Mouse (Mus musculus): ENCODE data around the gene Vwc2. TPM values are rescaled to one million over a fixed set of nuclear protein-coding genes. Genes with fewer than 3 reads are reported as not detected.

Gene Vwc2
- polyA plus RNA-seq, 1 experiment, result not detected

DNA sequence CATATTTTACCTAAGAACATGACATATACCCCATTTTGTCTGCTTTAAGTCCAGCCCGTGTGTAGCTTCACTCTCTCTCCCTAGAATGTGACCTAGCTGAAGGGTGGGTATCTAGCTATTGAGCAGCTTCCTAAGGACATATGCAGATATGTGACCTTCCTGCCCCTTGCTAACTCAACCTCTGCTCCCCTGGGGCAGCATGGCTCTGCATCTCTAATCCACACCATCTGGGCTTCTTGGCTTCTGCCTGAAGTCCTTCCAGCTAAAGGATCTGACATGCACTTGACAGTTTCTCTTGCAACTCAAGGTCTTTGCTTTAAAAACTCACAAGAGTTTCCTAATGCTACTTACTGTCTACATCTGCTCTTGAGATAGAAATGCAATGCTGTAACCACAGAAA is 38.7 kb downstream of the Vwc2 start:
- 68% methylated on average over 1 of the region's 1 CpGs for WGBS
- Histone ChIP-seq H3K4me3 (replicated peaks; ENCODE audit: control insufficient read depth, low read depth, low read length) (no peak overlapping the region), H3K4me1 (ENCODE audit: control insufficient read depth, insufficient read depth, low read length) (no peaks in the 10 kb centered on the region), H3K27ac (ENCODE audit: control insufficient read depth, insufficient read depth, low read depth, low read length, poor library complexity) (no peak overlapping the region)
- TF ChIP-seq CTCF (IDR thresholded peaks at IDR 0.05; ENCODE audit: control insufficient read depth, insufficient read depth, low read length) (no peak), POLR2A (IDR thresholded peaks at IDR 0.05; ENCODE audit: borderline replicate concordance, control insufficient read depth, low read depth, low read length) (no peak)

DNA sequence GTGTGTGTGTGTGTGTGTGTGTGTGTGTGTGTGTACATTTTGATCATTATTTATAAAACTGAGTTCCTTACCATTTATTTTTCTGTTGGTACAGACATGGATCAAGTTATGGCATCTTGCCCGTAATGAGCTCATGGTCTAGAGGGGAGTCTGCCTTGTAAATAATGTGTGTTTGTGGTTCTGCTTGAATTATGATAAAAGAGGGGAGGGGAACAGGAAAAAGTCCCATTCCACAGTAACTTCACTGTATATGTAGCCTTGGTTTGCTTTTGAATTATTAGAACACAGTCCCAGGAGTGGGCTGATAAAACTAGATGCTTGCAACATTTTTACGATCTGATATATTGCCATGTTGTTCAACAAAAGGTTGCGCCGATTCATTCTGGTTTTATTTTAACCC is 57.4 kb downstream of the Vwc2 start:
- Histone ChIP-seq H3K4me3 (replicated peaks; ENCODE audit: control insufficient read depth, low read depth, low read length) (no peak overlapping the region), H3K27ac (ENCODE audit: control insufficient read depth, insufficient read depth, low read depth, low read length, poor library complexity) (no peak overlapping the region), H3K4me1 (ENCODE audit: control insufficient read depth, insufficient read depth, low read length) (no peaks in the 10 kb centered on the region)
- WGBS, result 90% methylated on average over 4 of the region's 4 CpGs
- no peak for TF ChIP-seq POLR2A (IDR thresholded peaks at IDR 0.05; ENCODE audit: borderline replicate concordance, control insufficient read depth, low read depth, low read length)
- TF ChIP-seq CTCF (IDR thresholded peaks at IDR 0.05; ENCODE audit: control insufficient read depth, insufficient read depth, low read length), result no peak

DNA sequence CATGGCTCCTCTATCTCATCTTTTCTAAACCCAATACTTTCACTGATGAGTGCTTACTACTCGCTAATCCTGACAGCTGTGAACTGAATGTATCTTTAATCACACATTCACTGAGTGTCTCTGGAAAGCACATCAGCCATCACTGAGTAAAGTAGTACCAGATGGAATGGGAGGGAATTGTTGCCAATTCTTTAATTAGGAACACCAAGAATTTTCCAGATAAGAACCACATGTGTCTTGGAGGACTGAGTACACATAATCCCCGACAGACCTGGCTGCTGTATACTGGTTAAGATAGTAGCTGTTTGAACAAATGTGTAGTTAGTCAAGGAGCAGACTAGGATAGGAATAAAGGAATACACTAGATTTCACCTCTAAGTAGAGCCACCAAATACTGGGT is 61.2 kb downstream of the Vwc2 start:
- no peaks in the 10 kb centered on the region for H3K4me1 ChIP-seq (ENCODE audit: control insufficient read depth, insufficient read depth, low read length)
- TF ChIP-seq POLR2A (IDR thresholded peaks at IDR 0.05; ENCODE audit: borderline replicate concordance, control insufficient read depth, low read depth, low read length), result no peak
- TF ChIP-seq CTCF (IDR thresholded peaks at IDR 0.05; ENCODE audit: control insufficient read depth, insufficient read depth, low read length), result no peak
- 68% methylated on average over 2 of the region's 2 CpGs for WGBS
- H3K4me3 ChIP-seq (replicated peaks; ENCODE audit: control insufficient read depth, low read depth, low read length), result no peak overlapping the region
- H3K27ac ChIP-seq (ENCODE audit: control insufficient read depth, insufficient read depth, low read depth, low read length, poor library complexity), result no peak overlapping the region

DNA sequence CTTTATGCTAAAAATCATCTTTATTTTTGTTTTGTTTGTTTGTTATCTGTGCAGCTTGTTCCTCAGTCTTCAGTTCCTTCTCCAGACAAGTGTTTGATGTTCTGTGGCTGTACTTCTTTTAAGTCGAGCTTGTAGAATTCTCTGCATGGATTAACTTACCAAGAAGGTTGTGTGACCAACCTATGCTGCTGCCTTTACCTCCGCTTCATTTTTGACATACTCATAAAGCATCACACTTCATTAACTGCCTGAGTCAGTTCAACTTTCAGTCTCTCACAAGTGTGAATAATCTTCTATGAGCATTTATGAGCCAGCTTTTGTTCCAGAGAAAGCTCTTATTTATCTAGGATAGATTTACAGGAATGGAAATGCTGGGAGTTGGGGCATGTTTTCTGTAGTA is 68.7 kb downstream of the Vwc2 start:
- no peak for TF ChIP-seq CTCF (IDR thresholded peaks at IDR 0.05; ENCODE audit: control insufficient read depth, insufficient read depth, low read length)
- no peak for TF ChIP-seq POLR2A (IDR thresholded peaks at IDR 0.05; ENCODE audit: borderline replicate concordance, control insufficient read depth, low read depth, low read length)
- Histone ChIP-seq H3K27ac (ENCODE audit: control insufficient read depth, insufficient read depth, low read depth, low read length, poor library complexity) (no peak overlapping the region), H3K4me1 (ENCODE audit: control insufficient read depth, insufficient read depth, low read length) (no peaks in the 10 kb centered on the region), H3K4me3 (replicated peaks; ENCODE audit: control insufficient read depth, low read depth, low read length) (no peak overlapping the region)
- 71% methylated on average over 2 of the region's 2 CpGs for WGBS

DNA sequence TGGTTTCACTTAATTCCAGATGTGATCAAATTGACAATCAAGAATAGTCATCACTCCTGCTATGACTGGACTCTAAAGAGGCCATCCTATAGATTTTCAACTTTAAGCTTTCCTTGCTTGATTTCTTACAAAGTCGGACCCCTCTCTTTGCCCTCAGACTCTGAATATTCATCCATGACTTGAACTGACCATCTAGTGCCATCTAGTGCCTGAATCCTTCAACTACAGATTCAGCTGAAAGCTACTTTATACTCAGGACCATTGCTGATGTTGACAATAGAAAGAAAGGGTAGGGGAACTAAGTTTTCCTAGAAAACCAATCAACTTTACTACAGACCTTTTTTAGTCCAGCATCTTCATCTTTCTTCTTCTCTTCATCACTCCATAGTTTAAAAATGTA is 109.1 kb downstream of the Vwc2 start:
- no peak overlapping the region for H3K27ac ChIP-seq (ENCODE audit: control insufficient read depth, insufficient read depth, low read depth, low read length, poor library complexity)
- WGBS, result 10% methylated on average over 1 of the region's 1 CpGs
- TF ChIP-seq POLR2A (IDR thresholded peaks at IDR 0.05; ENCODE audit: borderline replicate concordance, control insufficient read depth, low read depth, low read length) (no peak), CTCF (IDR thresholded peaks at IDR 0.05; ENCODE audit: control insufficient read depth, insufficient read depth, low read length) (no peak)
- no peaks in the 10 kb centered on the region for H3K4me1 ChIP-seq (ENCODE audit: control insufficient read depth, insufficient read depth, low read length)
- no peak overlapping the region for H3K4me3 ChIP-seq (replicated peaks; ENCODE audit: control insufficient read depth, low read depth, low read length)

DNA sequence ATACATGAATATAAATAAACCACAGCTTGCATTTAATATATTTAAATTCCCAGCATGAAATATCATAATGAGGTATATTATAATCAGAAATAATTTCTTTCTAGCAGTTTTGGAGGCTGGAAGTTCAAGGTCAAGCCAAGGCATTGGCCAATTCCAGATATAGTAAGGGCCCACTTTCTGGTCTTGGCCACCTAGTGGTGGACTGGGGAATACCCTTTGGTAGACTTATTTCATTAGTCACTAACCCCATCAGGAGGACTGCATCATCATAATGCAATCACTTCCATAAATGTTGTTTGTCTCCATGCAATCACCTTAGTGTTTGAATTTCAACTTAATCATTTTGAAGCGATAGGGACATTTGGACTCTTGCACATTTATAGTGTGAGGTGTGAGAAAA is 125.3 kb downstream of the Vwc2 start:
- Histone ChIP-seq H3K4me3 (replicated peaks; ENCODE audit: control insufficient read depth, low read depth, low read length) (no peak overlapping the region), H3K27ac (ENCODE audit: control insufficient read depth, insufficient read depth, low read depth, low read length, poor library complexity) (no peak overlapping the region), H3K4me1 (ENCODE audit: control insufficient read depth, insufficient read depth, low read length) (no peaks in the 10 kb centered on the region)
- TF ChIP-seq CTCF (IDR thresholded peaks at IDR 0.05; ENCODE audit: control insufficient read depth, insufficient read depth, low read length) (no peak), POLR2A (IDR thresholded peaks at IDR 0.05; ENCODE audit: borderline replicate concordance, control insufficient read depth, low read depth, low read length) (no peak)
- 65% methylated on average over 1 of the region's 1 CpGs for WGBS

DNA sequence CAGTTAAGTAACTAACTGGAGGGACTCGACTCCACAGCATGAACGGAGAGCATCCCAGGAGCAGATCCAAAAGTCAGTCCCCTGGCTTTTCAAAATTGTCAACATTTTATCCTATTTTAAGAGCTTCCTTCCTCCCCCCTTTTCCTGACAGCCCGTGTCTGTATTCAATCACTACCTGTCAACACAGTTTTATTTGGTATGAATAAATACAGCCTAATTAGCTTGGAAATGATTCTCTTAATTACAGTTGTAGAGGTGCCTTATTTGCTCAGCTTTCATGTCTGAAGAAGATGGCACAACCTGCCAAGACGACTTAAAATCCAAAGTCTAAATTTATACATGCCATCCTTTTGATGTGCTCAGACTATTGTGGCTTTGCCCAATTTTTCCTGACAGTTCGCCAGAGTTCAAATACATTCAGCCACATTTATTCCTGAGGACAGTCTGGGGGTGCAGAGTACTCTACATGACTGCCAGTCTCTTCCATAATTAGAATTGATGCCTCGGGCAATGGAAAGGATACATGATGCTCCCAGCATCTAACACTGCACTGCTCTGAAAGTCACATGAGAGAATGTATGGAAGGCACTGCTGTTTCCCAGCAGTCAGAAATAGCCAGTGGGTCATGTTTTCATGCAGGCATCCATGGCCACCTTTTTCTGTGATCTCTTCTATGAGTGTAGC is 128.8 kb downstream of the Vwc2 start:
- TF ChIP-seq POLR2A (IDR thresholded peaks at IDR 0.05; ENCODE audit: borderline replicate concordance, control insufficient read depth, low read depth, low read length) (no peak), CTCF (IDR thresholded peaks at IDR 0.05; ENCODE audit: control insufficient read depth, insufficient read depth, low read length) (no peak)
- 54% methylated on average over 6 of the region's 6 CpGs for WGBS
- no peak overlapping the region for H3K27ac ChIP-seq (ENCODE audit: control insufficient read depth, insufficient read depth, low read depth, low read length, poor library complexity)

DNA sequence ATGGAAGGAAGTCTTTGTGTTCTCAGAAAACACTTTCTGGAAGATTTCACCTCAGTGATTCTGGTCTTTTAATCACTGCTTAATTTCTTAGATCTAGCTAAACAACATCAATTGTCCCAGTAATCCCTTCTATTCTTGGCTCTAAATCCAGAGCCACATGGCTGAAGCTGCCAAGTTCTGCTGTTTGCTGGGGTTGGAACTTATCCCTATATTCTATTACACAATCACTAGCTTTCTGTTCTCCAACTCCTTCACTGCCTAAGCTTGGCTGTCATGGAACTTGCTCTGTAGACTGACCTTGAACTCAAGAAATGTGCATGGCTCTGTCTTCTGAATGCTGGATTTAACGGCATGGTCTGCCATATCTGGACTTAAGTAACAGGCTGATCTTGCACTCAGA is 143.3 kb downstream of the Vwc2 start:
- Histone ChIP-seq H3K4me1 (ENCODE audit: control insufficient read depth, insufficient read depth, low read length) (no peaks in the 10 kb centered on the region), H3K4me3 (replicated peaks; ENCODE audit: control insufficient read depth, low read depth, low read length) (no peak overlapping the region), H3K27ac (ENCODE audit: control insufficient read depth, insufficient read depth, low read depth, low read length, poor library complexity) (no peak overlapping the region)
- 85% methylated on average over 1 of the region's 1 CpGs for WGBS
- no peak for TF ChIP-seq CTCF (IDR thresholded peaks at IDR 0.05; ENCODE audit: control insufficient read depth, insufficient read depth, low read length)
- TF ChIP-seq POLR2A (IDR thresholded peaks at IDR 0.05; ENCODE audit: borderline replicate concordance, control insufficient read depth, low read depth, low read length), result no peak

More for the DNA sequence above, 128.8 kb downstream of the Vwc2 start:
- H3K4me3 ChIP-seq (replicated peaks; ENCODE audit: control insufficient read depth, low read depth, low read length), result no peak overlapping the region
- H3K4me1 ChIP-seq (ENCODE audit: control insufficient read depth, insufficient read depth, low read length), result no peaks in the 10 kb centered on the region

DNA sequence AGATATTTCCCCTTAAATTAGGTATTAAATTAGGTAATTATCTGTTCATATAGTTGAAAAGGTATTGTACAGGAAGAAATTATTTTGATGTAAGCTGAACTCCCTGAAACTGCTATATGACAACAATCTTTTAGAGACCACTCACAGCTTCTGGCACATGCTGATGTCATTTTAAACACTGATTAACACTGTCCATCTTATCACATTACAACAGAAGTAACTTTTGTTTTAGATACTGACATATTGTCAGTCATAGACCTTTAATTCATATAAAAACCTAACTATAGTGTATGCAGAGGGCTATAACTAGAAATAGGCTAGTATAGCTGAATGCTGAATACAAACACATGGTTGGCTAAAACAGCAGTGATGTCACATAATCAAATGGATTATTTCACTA is 166.1 kb downstream of the Vwc2 start:
- Histone ChIP-seq H3K4me1 (ENCODE audit: control insufficient read depth, insufficient read depth, low read length) (no peaks in the 10 kb centered on the region), H3K27ac (ENCODE audit: control insufficient read depth, insufficient read depth, low read depth, low read length, poor library complexity) (no peak overlapping the region), H3K4me3 (replicated peaks; ENCODE audit: control insufficient read depth, low read depth, low read length) (no peak overlapping the region)
- no peak for TF ChIP-seq POLR2A (IDR thresholded peaks at IDR 0.05; ENCODE audit: borderline replicate concordance, control insufficient read depth, low read depth, low read length)
- TF ChIP-seq CTCF (IDR thresholded peaks at IDR 0.05; ENCODE audit: control insufficient read depth, insufficient read depth, low read length), result no peak
